Mouse (Mus musculus): Measurements from ENCODE around the gene Gapvd1. TPM values are rescaled to one million over a fixed set of nuclear protein-coding genes. Genes with fewer than 3 reads are reported as not detected.
"Not testable (repeated sequence)": the region's sequence is repeated elsewhere in the genome, so short reads cannot be mapped to it uniquely, and the experiment has no call there.

Gapvd1 gene
- total RNA-seq (2021), result 100 to 1,000 TPM in 1 of 2 experiments, 10 to 100 TPM in 1; 99.1 to 101 TPM
- long read RNA-seq, experiment 1, full-length matches to known transcripts, result 12 of 75 reads
- long read RNA-seq, experiment 1, partial matches to known transcripts, result 8 of 75 reads
- long read RNA-seq, experiment 1, other reads (novel, unspliced or antisense), result 55 of 75 reads
- long read RNA-seq, experiment 2, full-length matches to known transcripts, result 12 of 69 reads
- long read RNA-seq, experiment 2, partial matches to known transcripts, result 8 of 69 reads
- long read RNA-seq, experiment 2, other reads (novel, unspliced or antisense), result 49 of 69 reads

- peak within 1 kb of the TSS; percentile 81 for H3K4me3 ChIP-seq
- intact Hi-C loops (cut with DNase I), result loop anchor here (1.0 kb wide), 1 partner anchor 17 kb away; the partner anchor contains the start of gene Hspa5
- TF ChIP-seq CTCF (IDR thresholded peaks at IDR 0.05), result no peak
- peak within 1 kb of the TSS; percentile 91 for H3K27ac ChIP-seq
- peak in 1 of 2 experiments; percentile 21 for DNase-seq (ENCODE audit: extremely low spot score in 1 of 2, low spot score in 2 of 2)
Measured at GRCm38 (mm10) chr2:34754551-34755358, at the start of gene Gapvd1. Gene Gapvd1, minus strand, starts transcription at chr2:34755232.

- no peak overlapping the region for H3K4me3 ChIP-seq
- intact Hi-C loops (cut with DNase I), result no loop called here
- TF ChIP-seq CTCF (IDR thresholded peaks at IDR 0.05), result no peak
- no peak for DNase-seq (ENCODE audit: extremely low spot score in 1 of 2, low spot score in 2 of 2)
- H3K27ac ChIP-seq, result no peak overlapping the region
Measured at GRCm38 (mm10) chr2:34804815-34805214, 49.8 kb upstream of the Gapvd1 start.

- intact Hi-C loops (cut with DNase I), result no loop called here
- DNase-seq (ENCODE audit: extremely low spot score in 1 of 2, low spot score in 2 of 2), result no peak
- Histone ChIP-seq H3K27ac (no peak overlapping the region), H3K4me3 (no peak overlapping the region)
- no peak for TF ChIP-seq CTCF (IDR thresholded peaks at IDR 0.05)
Measured at GRCm38 (mm10) chr2:34804172-34804571, 49.1 kb upstream of the Gapvd1 start.

GRCm38 (mm10) chr2:34803746-34804145 lies 48.7 kb upstream of the Gapvd1 start:
- no peak for TF ChIP-seq CTCF (IDR thresholded peaks at IDR 0.05)
- Histone ChIP-seq H3K4me3 (peak overlapping the region; percentile 73), H3K27ac (no peak overlapping the region)
- DNase-seq (ENCODE audit: extremely low spot score in 1 of 2, low spot score in 2 of 2), result no peak
- intact Hi-C loops (cut with DNase I), result no loop called here

DNA sequence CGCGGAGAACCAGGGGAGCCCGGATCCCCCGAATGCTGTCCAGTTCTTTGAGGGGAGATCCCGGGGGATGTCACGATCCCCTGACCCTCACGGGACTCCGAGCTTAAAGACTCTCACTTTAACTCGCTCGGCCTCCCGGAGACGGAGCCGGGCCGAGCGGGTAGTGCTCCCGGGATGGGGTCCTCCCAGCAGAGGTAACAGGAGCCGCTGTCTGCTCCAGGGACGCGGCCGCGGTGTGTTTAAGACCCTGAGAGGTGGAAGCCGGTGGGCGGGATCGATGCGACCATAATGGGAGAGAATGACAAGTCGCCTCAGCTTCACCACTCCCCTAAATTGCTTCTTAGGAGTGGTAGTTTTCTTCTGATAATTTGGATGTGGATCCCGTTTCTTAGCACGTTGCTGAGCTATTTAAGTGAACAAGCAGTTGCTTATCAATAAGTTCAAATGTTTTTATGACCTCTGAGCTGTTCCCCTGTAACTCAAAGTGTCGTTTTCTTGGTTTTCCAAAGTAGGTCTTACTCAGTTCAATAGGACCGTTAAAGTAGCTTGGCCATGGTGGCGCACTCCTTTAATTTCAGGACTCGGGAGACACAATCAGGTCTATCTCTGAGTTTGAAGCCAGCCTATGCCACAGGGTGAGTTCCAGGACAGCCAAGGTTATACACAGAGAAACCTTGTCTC lies 47.7 kb upstream of the Gapvd1 start:
- intact Hi-C loops (cut with DNase I); DNase-seq (ENCODE audit: extremely low spot score in 1 of 2, low spot score in 2 of 2): not testable (repeated sequence)
- H3K4me3 ChIP-seq, result peak overlapping the region; percentile 73
- peak overlapping the region; percentile 91 for H3K27ac ChIP-seq

DNA sequence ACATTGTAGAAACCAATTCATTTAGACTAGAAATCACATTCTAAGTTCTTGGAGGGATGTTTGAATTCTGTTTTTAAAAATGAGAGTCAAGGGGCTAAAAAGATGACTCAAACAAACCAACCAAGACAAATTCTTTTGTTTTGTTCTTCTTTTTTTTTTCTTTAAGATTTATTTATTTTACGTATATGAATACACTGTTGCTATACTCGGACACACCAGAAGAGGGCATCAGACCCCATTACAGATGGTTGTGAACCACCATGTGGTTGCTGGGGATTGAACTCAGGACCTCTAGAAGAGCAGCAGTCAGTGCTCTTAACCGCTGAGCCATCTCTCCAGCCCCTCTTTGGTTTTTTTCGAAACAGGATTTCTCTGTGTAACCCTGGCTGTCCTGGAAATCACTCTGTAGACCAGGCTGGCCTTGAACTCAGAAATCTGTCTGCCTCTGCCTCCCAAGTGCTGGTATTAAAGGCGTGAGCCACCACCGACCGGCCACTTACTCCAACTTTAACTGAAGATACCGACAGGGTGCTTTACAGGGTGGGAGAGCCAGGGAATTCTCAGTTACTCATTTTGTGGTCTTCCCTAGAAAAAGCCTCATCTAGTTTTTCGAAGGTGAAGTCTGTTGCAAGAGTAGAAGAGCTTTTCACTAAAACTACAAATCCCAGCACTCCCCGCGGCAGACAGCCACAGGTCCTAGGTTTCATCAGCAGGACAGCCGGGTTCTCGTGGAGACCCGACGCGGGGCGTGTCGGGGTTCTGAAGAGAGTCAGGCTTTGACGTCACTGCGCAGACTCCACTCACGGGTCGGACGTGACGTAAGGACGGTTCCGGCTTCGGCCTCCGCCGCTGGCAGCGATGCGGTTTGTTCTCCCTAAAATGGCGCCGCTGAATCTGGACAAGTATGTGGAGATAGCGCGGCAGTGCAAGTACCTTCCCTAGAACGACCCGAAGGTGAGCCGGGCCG lies 46.8 kb upstream of the Gapvd1 start:
- intact Hi-C loops (cut with DNase I), result no loop called here
- peak; percentile 97 for DNase-seq (ENCODE audit: extremely low spot score in 1 of 2, low spot score in 2 of 2)
- Histone ChIP-seq H3K27ac (peak overlapping the region; percentile 91), H3K4me3 (peak overlapping the region; percentile 73)
- TF ChIP-seq CTCF (IDR thresholded peaks at IDR 0.05), result peak; percentile 28

GRCm38 (mm10) chr2:34800371-34800770 lies 45.3 kb upstream of the Gapvd1 start:
- DNase-seq (ENCODE audit: extremely low spot score in 1 of 2, low spot score in 2 of 2), result no peak
- intact Hi-C loops (cut with DNase I), result no loop called here
- H3K4me3 ChIP-seq, result peak overlapping the region; percentile 91
- H3K27ac ChIP-seq, result peak overlapping the region; percentile 68; the same call in 1 of the 2 replicates
- no peak for TF ChIP-seq CTCF (IDR thresholded peaks at IDR 0.05)

- H3K4me3 ChIP-seq, result peak within 1 kb of the TSS; percentile 91
- TF ChIP-seq CTCF (IDR thresholded peaks at IDR 0.05), result no peak
- intact Hi-C loops (cut with DNase I), result loop anchor here (1.0 kb wide), 1 partner anchor 27 kb away; no protein-coding TSS in a partner anchor
- DNase-seq (ENCODE audit: extremely low spot score in 1 of 2, low spot score in 2 of 2), result peak; percentile 78
- peak within 1 kb of the TSS; percentile 68 for H3K27ac ChIP-seq
Measured at GRCm38 (mm10) chr2:34799357-34800256, 44.6 kb upstream of the Gapvd1 start, which contains the start of gene Rabepk. Gene Rabepk, minus strand, starts transcription at chr2:34799912.

DNA sequence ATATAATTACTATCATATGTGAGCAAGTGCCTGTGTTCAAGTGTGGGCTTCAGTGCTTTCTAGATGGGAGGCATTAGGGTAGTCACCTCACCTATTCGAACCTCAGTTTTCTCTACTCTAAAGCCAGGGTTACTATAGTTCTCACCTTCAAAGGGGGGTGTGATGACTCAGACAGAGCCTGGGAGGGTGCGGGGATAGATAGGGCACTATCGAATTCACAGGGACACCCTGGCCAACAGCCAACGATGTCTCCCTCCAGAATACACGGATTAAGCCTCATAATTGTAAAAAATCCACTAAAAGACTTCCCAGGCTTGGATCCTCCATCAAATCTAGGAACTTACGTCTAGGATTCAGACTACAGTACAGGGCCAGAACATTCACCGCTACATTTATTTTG lies 40.4 kb upstream of the Gapvd1 start:
- intact Hi-C loops (cut with DNase I), result no loop called here
- TF ChIP-seq CTCF (IDR thresholded peaks at IDR 0.05), result no peak
- no peak for DNase-seq (ENCODE audit: extremely low spot score in 1 of 2, low spot score in 2 of 2)
- H3K27ac ChIP-seq, result no peak overlapping the region
- H3K4me3 ChIP-seq, result no peak overlapping the region

DNA sequence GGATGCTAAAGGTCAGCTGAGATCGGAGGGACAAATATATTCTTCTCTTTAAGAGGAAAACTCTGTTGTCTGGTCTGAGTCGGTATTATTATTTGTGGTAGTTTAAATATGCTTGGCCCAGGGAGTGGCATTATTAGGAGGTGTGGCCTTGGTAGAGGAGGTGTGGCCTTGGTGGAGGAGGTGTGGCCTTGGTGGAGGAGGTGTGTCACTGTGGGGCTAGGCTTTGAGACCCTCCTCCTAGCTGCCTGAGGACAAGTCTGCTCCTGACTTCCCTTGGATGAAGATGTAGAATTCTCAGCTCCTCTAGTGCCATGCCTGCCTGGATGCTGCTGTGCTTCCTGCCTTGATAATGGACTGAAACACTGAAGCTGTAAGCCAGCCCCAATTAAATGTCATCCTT lies 39.5 kb upstream of the Gapvd1 start:
- no peak for DNase-seq (ENCODE audit: extremely low spot score in 1 of 2, low spot score in 2 of 2)
- H3K27ac ChIP-seq, result no peak overlapping the region
- intact Hi-C loops (cut with DNase I), result no loop called here
- TF ChIP-seq CTCF (IDR thresholded peaks at IDR 0.05), result no peak
- no peak overlapping the region for H3K4me3 ChIP-seq

Data from left cerebral cortex, adult 2 months (tissue).